Mouse (Mus musculus): ENCODE measurements around the gene Lrrfip2. TPM values are rescaled to one million over a fixed set of nuclear protein-coding genes. Genes with fewer than 3 reads are reported as not detected.

The Lrrfip2 gene
- total RNA-seq, 1 experiment, result 33.0 TPM

- no peaks in the 10 kb centered on the region for H3K4me1 ChIP-seq (ENCODE audit: control insufficient read depth in 2 of 2, insufficient read depth in 2 of 2, low read length in 2 of 2, poor library complexity in 1 of 2)
- H3K36me3 ChIP-seq (ENCODE audit: control insufficient read depth, insufficient read depth, low read length, poor library complexity, severe bottlenecking), result peaks cover 2% of the 10 kb centered on the region
- H3K9ac ChIP-seq (ENCODE audit: insufficient read depth, low read depth, low read length, poor library complexity, severe bottlenecking), result no peak overlapping the region
- no peak for DNase-seq (ENCODE audit: low read depth, low spot score)
- H3K4me3 ChIP-seq (ENCODE audit: insufficient read depth in 1 of 2, low read depth in 1 of 2, low read length in 2 of 2, poor library complexity in 1 of 2, severe bottlenecking in 1 of 2), result no peak overlapping the region
- in situ Hi-C loops (cut with MboI; ENCODE audit: low sequenced_read_pairs in 2 of 2, unreplicated experiment in 2 of 2), result no loop called here
- H3K9me3 ChIP-seq (ENCODE audit: control insufficient read depth, insufficient read depth, low read depth, low read length), result no peaks in the 10 kb centered on the region
- TF ChIP-seq HCFC1 (IDR thresholded peaks at IDR 0.05; ENCODE audit: borderline replicate concordance, insufficient read depth, low read length) (no peak), ZC3H11A (IDR thresholded peaks at IDR 0.05; ENCODE audit: borderline replicate concordance, low read depth, low read length) (no peak), ZNF384 (IDR thresholded peaks at IDR 0.05; ENCODE audit: low read depth, low read length) (no peak), CHD2 (IDR thresholded peaks at IDR 0.05; ENCODE audit: low read depth, low read length) (no peak), MAFK (IDR thresholded peaks at IDR 0.05; ENCODE audit: insufficient read depth, low read depth, low read length) (no peak)
- H3K27ac ChIP-seq (ENCODE audit: insufficient read depth, low read depth, low read length, poor library complexity, severe bottlenecking), result no peak overlapping the region
Measured at GRCm38 (mm10) chr9:111193211-111193610, 75.8 kb downstream of the Lrrfip2 start.

DNA sequence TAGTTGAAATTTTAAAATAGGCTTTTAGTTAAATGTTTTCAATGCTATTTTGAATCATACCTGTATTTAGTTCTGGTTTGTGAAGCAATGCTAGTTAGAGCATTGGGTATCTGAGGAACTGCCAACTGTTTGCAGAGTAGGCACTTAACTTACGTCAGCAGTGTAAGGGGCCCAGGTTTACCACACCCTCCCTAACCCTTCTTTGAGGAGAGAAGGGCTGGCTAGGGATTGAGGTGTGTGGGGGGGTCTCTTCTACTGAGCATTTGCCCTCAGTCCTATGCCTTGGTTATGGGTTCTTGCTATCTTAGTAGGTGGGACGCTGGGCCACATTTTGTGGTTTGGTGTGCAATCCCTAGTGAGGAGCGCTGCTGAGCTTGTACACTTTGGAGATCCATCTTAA lies 79.7 kb downstream of the Lrrfip2 start:
- Histone ChIP-seq H3K36me3 (ENCODE audit: control insufficient read depth, insufficient read depth, low read length, poor library complexity, severe bottlenecking) (no peaks in the 10 kb centered on the region), H3K27ac (ENCODE audit: insufficient read depth, low read depth, low read length, poor library complexity, severe bottlenecking) (no peak overlapping the region), H3K9me3 (ENCODE audit: control insufficient read depth, insufficient read depth, low read depth, low read length) (no peaks in the 10 kb centered on the region), H3K9ac (ENCODE audit: insufficient read depth, low read depth, low read length, poor library complexity, severe bottlenecking) (no peak overlapping the region), H3K4me3 (ENCODE audit: insufficient read depth in 1 of 2, low read depth in 1 of 2, low read length in 2 of 2, poor library complexity in 1 of 2, severe bottlenecking in 1 of 2) (no peak overlapping the region), H3K4me1 (ENCODE audit: control insufficient read depth in 2 of 2, insufficient read depth in 2 of 2, low read length in 2 of 2, poor library complexity in 1 of 2) (no peaks in the 10 kb centered on the region)
- in situ Hi-C loops (cut with MboI; ENCODE audit: low sequenced_read_pairs in 2 of 2, unreplicated experiment in 2 of 2), result no loop called here
- TF ChIP-seq CHD2 (IDR thresholded peaks at IDR 0.05; ENCODE audit: low read depth, low read length), result no peak
- DNase-seq (ENCODE audit: low read depth, low spot score), result no peak

DNA sequence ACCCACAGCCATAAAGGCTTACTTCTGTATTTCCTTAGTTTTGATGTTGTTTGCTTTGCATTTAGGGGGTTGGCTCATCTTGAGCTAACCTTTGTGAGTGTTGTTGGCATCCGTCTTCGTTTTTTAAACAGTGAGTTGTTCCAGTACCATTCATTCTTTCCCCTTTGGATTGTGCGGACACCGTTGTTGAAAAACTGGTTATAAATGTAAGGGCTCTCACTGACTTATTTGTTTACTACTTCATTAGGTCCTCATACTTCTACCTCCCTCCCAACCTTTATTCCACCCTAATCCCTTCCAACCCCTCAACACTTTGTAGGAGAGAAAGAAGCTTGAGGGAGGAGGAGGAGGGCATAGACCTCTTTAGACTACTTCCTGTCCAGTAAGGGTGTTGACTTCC lies 80.3 kb downstream of the Lrrfip2 start:
- Histone ChIP-seq H3K4me1 (ENCODE audit: control insufficient read depth in 2 of 2, insufficient read depth in 2 of 2, low read length in 2 of 2, poor library complexity in 1 of 2) (no peaks in the 10 kb centered on the region), H3K9ac (ENCODE audit: insufficient read depth, low read depth, low read length, poor library complexity, severe bottlenecking) (no peak overlapping the region), H3K27ac (ENCODE audit: insufficient read depth, low read depth, low read length, poor library complexity, severe bottlenecking) (no peak overlapping the region), H3K4me3 (ENCODE audit: insufficient read depth in 1 of 2, low read depth in 1 of 2, low read length in 2 of 2, poor library complexity in 1 of 2, severe bottlenecking in 1 of 2) (no peak overlapping the region), H3K36me3 (ENCODE audit: control insufficient read depth, insufficient read depth, low read length, poor library complexity, severe bottlenecking) (no peaks in the 10 kb centered on the region), H3K9me3 (ENCODE audit: control insufficient read depth, insufficient read depth, low read depth, low read length) (no peaks in the 10 kb centered on the region)
- DNase-seq (ENCODE audit: low read depth, low spot score), result no peak
- in situ Hi-C loops (cut with MboI; ENCODE audit: low sequenced_read_pairs in 2 of 2, unreplicated experiment in 2 of 2), result no loop called here
- TF ChIP-seq HCFC1 (IDR thresholded peaks at IDR 0.05; ENCODE audit: borderline replicate concordance, insufficient read depth, low read length) (no peak), ZC3H11A (IDR thresholded peaks at IDR 0.05; ENCODE audit: borderline replicate concordance, low read depth, low read length) (no peak), ZNF384 (IDR thresholded peaks at IDR 0.05; ENCODE audit: low read depth, low read length) (no peak), CHD2 (IDR thresholded peaks at IDR 0.05; ENCODE audit: low read depth, low read length) (no peak), MAFK (IDR thresholded peaks at IDR 0.05; ENCODE audit: insufficient read depth, low read depth, low read length) (no peak)

- TF ChIP-seq ZC3H11A (IDR thresholded peaks at IDR 0.05; ENCODE audit: borderline replicate concordance, low read depth, low read length), result no peak
- TF ChIP-seq CHD2 (IDR thresholded peaks at IDR 0.05; ENCODE audit: low read depth, low read length), result no peak
- TF ChIP-seq HCFC1 (IDR thresholded peaks at IDR 0.05; ENCODE audit: borderline replicate concordance, insufficient read depth, low read length), result no peak
- TF ChIP-seq MAFK (IDR thresholded peaks at IDR 0.05; ENCODE audit: insufficient read depth, low read depth, low read length), result no peak
- TF ChIP-seq ZNF384 (IDR thresholded peaks at IDR 0.05; ENCODE audit: low read depth, low read length), result no peak
Measured at GRCm38 (mm10) chr9:111198332-111198731, 80.9 kb downstream of the Lrrfip2 start.

DNA sequence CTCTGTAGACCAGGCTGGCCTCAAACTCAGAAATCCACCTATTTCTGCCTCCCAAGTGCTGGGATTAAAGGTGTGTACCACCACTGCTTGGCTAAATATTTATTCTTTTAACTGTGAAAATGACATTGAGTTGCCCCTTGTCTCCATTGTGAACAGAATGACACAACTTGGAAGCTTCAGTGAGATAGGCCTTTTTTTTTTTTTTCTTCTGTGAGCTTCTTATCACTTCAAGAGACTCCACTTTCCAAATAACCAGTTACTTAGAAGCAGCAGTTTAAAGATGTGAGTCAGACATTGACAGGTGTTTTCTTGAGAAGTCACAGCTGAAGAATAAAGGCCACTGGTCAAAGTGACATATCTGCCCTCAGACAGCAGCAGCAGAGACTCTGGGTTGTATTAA lies 82.8 kb downstream of the Lrrfip2 start:
- no peak for TF ChIP-seq ZC3H11A (IDR thresholded peaks at IDR 0.05; ENCODE audit: borderline replicate concordance, low read depth, low read length)
- TF ChIP-seq HCFC1 (IDR thresholded peaks at IDR 0.05; ENCODE audit: borderline replicate concordance, insufficient read depth, low read length), result no peak
- TF ChIP-seq CHD2 (IDR thresholded peaks at IDR 0.05; ENCODE audit: low read depth, low read length), result no peak
- no peak for TF ChIP-seq MAFK (IDR thresholded peaks at IDR 0.05; ENCODE audit: insufficient read depth, low read depth, low read length)
- Histone ChIP-seq H3K9me3 (ENCODE audit: control insufficient read depth, insufficient read depth, low read depth, low read length) (no peaks in the 10 kb centered on the region), H3K4me3 (ENCODE audit: insufficient read depth in 1 of 2, low read depth in 1 of 2, low read length in 2 of 2, poor library complexity in 1 of 2, severe bottlenecking in 1 of 2) (no peak overlapping the region), H3K36me3 (ENCODE audit: control insufficient read depth, insufficient read depth, low read length, poor library complexity, severe bottlenecking) (no peaks in the 10 kb centered on the region; the same call in 1 of the 2 replicates), H3K9ac (ENCODE audit: insufficient read depth, low read depth, low read length, poor library complexity, severe bottlenecking) (no peak overlapping the region), H3K4me1 (ENCODE audit: control insufficient read depth in 2 of 2, insufficient read depth in 2 of 2, low read length in 2 of 2, poor library complexity in 1 of 2) (no peaks in the 10 kb centered on the region), H3K27ac (ENCODE audit: insufficient read depth, low read depth, low read length, poor library complexity, severe bottlenecking) (no peak overlapping the region)
- in situ Hi-C loops (cut with MboI; ENCODE audit: low sequenced_read_pairs in 2 of 2, unreplicated experiment in 2 of 2), result no loop called here
- no peak for DNase-seq (ENCODE audit: low read depth, low spot score)

More at GRCm38 (mm10) chr9:111198332-111198731, 80.9 kb downstream of the Lrrfip2 start:
- no peak overlapping the region for H3K27ac ChIP-seq (ENCODE audit: insufficient read depth, low read depth, low read length, poor library complexity, severe bottlenecking)
- in situ Hi-C loops (cut with MboI; ENCODE audit: low sequenced_read_pairs in 2 of 2, unreplicated experiment in 2 of 2), result no loop called here
- DNase-seq (ENCODE audit: low read depth, low spot score), result no peak
- no peaks in the 10 kb centered on the region for H3K36me3 ChIP-seq (ENCODE audit: control insufficient read depth, insufficient read depth, low read length, poor library complexity, severe bottlenecking)
- no peaks in the 10 kb centered on the region for H3K9me3 ChIP-seq (ENCODE audit: control insufficient read depth, insufficient read depth, low read depth, low read length)
- H3K4me3 ChIP-seq (ENCODE audit: insufficient read depth in 1 of 2, low read depth in 1 of 2, low read length in 2 of 2, poor library complexity in 1 of 2, severe bottlenecking in 1 of 2), result no peak overlapping the region
- no peaks in the 10 kb centered on the region for H3K4me1 ChIP-seq (ENCODE audit: control insufficient read depth in 2 of 2, insufficient read depth in 2 of 2, low read length in 2 of 2, poor library complexity in 1 of 2)
- H3K9ac ChIP-seq (ENCODE audit: insufficient read depth, low read depth, low read length, poor library complexity, severe bottlenecking), result no peak overlapping the region
